Mouse (Mus musculus) spleen, adult 2 months (tissue): ENCODE results near the gene Grin2c. TPM values are rescaled to one million over a fixed set of nuclear protein-coding genes. Genes with fewer than 3 reads are reported as not detected.
A peak's percentile ranks its signal among the peaks of the same experiment; 100 is the strongest.

Source experiments
- DNase-seq, 2 experiments: peaks; one replicate each; pipeline versions ENCODE4 v3.0.0 to v3.0.0-alpha.2; 2012 to 2021; ENCODE audit warnings: low spot score in 2 of 2, low read depth in 1 of 2
- H3K27ac ChIP-seq: fragments of 200-500 bp; 2 replicates; pipeline ENCODE4 v1.5.1; 2012; ENCODE audit warnings: low read length, inconsistent platforms; ENCODE audit not compliant: insufficient read depth
- H3K27me3 ChIP-seq: fragments of 200-500 bp; 2 replicates; pipeline ENCODE4 v1.6.1; 2012; ENCODE audit warnings: mild to moderate bottlenecking, moderate library complexity, low read length, inconsistent platforms; ENCODE audit not compliant: control insufficient read depth, insufficient read depth
- H3K36me3 ChIP-seq: fragments of 200-500 bp; 2 replicates; pipeline ENCODE4 v1.6.1; 2012; ENCODE audit warnings: mild to moderate bottlenecking, low read length, inconsistent platforms; ENCODE audit not compliant: control insufficient read depth, insufficient read depth
- H3K4me1 ChIP-seq: fragments of 200-500 bp; 2 replicates; pipeline ENCODE4 v1.6.1; 2011; ENCODE audit warnings: inconsistent platforms; ENCODE audit not compliant: control insufficient read depth, insufficient read depth, insufficient read length
- H3K4me3 ChIP-seq: fragments of 200-500 bp; 2 replicates; pipeline ENCODE4 v1.5.1; 2011; ENCODE audit warnings: mild to moderate bottlenecking, inconsistent platforms; ENCODE audit not compliant: insufficient read depth, insufficient read length; ENCODE audit errors: extremely low read depth
- CTCF ChIP-seq: fragments of 200-500 bp; IDR thresholded peaks from 2 replicates; pipeline ENCODE4 v1.5.1; 2011; ENCODE audit warnings: mild to moderate bottlenecking, inconsistent platforms; ENCODE audit not compliant: insufficient read depth, insufficient read length, insufficient replicate concordance; ENCODE audit errors: extremely low read depth
- POLR2A ChIP-seq: fragments of 200-500 bp; IDR thresholded peaks from 2 replicates; pipeline ENCODE4 v1.6.1; 2011; ENCODE audit warnings: low read depth, low read length, inconsistent platforms
- WGBS: fragments of 180-500 bp; shearing (Covaris S2); methylation state at CpG from one replicate; pipeline ENCODE4 v1.1.7; 2018; 5-methylcytosine and 5-hydroxymethylcytosine counted together
- polyA plus RNA-seq: library from polyadenylated mRNA; depleted of rRNA; stranded (reverse); fragments of >200 nt; gene quantifications from 2 replicates; pipeline ENCODE4 v1.2.3, GENCODE M21; 2012

Gene Grin2c
- polyA plus RNA-seq, 1 experiment: 13.7 TPM

DNA sequence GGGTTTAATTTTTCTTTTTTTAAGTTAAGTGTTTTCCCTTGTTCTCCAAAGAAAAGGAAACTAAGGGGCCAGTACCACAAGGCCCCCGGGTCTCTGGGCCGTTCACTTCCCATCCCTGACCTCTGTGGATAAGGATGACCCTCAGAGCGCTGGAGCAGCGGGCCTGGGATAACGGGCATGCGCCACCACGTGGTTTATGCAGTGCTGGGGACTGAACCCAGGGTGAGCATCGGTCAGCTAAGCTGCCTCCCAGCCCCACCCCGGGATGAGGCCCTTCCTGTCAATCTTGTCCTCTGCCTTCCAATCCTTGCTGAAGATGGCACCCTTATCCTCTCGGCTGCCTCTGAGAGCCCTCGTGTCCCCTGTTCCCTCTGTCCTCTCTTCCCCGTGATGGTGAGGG lies 39.4 kb downstream of the Grin2c start:
- TF ChIP-seq POLR2A (no peak), CTCF (no peak)
- H3K4me3 ChIP-seq: no peak overlapping the region
- no peak overlapping the region for H3K27ac ChIP-seq
- peaks cover 36% of the 10 kb centered on the region; the same call in 1 of the 2 replicates for H3K4me1 ChIP-seq
- 83% methylated on average over 12 of the region's 12 CpGs for WGBS
- DNase-seq: no peak
- no peaks in the 10 kb centered on the region for H3K36me3 ChIP-seq
- no peaks in the 10 kb centered on the region for H3K27me3 ChIP-seq

DNA sequence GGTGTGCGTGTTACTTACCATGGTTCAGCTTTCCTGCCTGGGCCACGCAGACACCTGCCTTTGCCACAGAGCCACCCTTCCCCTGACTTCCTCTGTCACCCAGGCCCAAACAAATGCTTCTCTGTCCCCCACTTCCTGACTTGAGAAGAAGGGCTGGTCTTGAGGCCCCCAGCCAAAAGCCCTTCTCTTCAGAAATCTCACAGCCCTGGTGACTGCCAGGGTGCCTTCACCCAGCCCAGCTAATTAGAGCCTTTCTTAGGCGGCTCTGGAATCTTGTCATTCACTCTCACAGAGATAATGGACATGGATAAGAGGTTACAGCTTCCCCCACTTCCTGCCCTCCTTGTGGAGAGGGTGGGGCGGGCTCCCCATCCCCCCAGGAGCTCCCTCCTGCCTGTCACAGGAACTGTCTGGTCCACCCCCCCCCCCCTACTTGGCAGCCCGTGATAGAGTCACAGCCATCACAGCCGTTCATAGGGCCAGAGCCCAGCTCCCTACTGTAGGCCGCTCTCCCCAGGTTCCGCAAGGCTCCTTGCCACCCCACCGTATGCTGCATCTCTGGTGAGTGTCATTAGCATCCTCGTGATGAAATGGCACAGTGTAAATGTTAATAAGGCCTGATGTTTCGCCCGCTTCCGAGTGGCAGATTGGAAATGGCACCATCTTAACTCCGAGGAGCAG lies 40.1 kb downstream of the Grin2c start:
- DNase-seq: no peak
- no peaks in the 10 kb centered on the region for H3K27me3 ChIP-seq
- WGBS: 52% methylated on average over 14 of the region's 14 CpGs
- no peaks in the 10 kb centered on the region for H3K36me3 ChIP-seq
- peaks cover 30% of the 10 kb centered on the region; the same call in 1 of the 2 replicates for H3K4me1 ChIP-seq
- TF ChIP-seq POLR2A: no peak
- no peak for TF ChIP-seq CTCF
- H3K27ac ChIP-seq: peak overlapping the region; percentile 70
- H3K4me3 ChIP-seq: no peak overlapping the region

DNA sequence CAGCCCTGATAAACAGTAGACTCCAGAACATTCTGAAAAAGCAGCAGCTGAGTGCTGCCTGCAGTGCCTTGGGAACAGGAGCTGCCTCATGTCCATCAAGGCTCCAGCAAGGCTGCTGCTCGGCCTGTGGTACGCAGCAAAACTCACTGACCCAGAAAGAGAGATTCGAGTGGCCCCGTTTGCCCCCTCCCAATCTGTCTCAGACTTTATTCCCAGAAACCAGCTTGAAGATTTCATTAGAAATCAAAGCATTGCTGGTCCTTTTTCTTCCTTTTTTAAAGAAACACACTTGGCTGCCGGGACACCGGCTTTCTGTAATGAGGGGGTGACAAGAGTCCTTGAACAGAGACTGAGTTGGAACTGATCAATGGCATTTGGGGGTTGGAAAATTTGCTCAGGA lies 41.7 kb downstream of the Grin2c start:
- no peak for DNase-seq
- WGBS: 94% methylated on average over 6 of the region's 6 CpGs
- TF ChIP-seq POLR2A (no peak), CTCF (no peak)
- Histone ChIP-seq H3K4me1 (peaks cover 24% of the 10 kb centered on the region; the same call in 1 of the 2 replicates), H3K36me3 (no peaks in the 10 kb centered on the region), H3K4me3 (no peak overlapping the region), H3K27me3 (no peaks in the 10 kb centered on the region), H3K27ac (no peak overlapping the region)

DNA sequence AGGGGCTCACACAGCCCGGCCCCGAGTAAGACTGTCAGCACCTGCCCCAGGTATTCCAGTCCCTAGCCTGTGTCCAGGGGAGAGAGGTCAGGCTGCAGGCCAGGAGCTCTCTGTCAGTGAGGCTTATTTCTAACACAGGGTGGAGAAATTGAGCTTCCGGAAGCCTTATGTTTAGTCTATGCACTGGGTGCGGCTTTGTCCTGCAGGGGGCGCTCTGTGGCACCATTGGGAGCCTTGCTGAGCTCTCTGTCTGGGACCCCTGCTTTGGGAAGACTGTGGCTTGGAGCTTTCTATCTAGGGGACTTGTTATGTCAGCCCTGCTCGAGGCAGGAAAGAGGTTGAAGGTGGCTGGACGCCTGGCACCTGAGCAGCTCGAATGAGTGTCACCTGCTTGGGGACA lies 42.2 kb downstream of the Grin2c start:
- Histone ChIP-seq H3K4me1 (peaks cover 21% of the 10 kb centered on the region; the same call in 1 of the 2 replicates), H3K36me3 (no peaks in the 10 kb centered on the region), H3K27me3 (no peaks in the 10 kb centered on the region), H3K4me3 (no peak overlapping the region), H3K27ac (no peak overlapping the region)
- WGBS: 62% methylated on average over 8 of the region's 8 CpGs
- peak in 1 of 2 experiments; percentile 27 for DNase-seq
- peak; percentile 51; the same call in 1 of the 2 replicates for TF ChIP-seq CTCF
- no peak for TF ChIP-seq POLR2A

DNA sequence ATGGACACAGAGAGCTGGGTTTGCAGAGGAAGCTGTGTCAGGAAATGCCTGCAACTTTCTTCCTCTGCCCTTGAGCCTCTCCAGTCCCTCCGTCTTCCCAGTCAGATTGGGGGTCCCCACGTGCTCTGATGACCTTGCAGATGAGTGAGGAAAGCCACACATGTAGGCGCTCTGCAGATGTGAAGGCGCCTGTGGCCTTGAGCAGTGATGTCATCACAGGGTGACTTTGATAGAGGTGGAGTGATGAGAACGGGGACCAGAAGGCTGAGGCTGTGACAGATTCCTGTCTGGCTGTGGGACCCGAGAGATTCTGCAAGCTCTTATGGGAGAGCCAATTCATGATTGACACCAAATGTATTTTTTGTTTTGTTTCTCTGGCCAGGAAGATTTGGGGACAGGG lies 43.2 kb downstream of the Grin2c start:
- Histone ChIP-seq H3K4me3 (no peak overlapping the region), H3K36me3 (no peaks in the 10 kb centered on the region), H3K27me3 (no peaks in the 10 kb centered on the region), H3K27ac (no peak overlapping the region), H3K4me1 (peaks cover 19% of the 10 kb centered on the region; the same call in 1 of the 2 replicates)
- TF ChIP-seq CTCF (no peak), POLR2A (no peak)
- DNase-seq: no peak
- 34% methylated on average over 6 of the region's 6 CpGs for WGBS

DNA sequence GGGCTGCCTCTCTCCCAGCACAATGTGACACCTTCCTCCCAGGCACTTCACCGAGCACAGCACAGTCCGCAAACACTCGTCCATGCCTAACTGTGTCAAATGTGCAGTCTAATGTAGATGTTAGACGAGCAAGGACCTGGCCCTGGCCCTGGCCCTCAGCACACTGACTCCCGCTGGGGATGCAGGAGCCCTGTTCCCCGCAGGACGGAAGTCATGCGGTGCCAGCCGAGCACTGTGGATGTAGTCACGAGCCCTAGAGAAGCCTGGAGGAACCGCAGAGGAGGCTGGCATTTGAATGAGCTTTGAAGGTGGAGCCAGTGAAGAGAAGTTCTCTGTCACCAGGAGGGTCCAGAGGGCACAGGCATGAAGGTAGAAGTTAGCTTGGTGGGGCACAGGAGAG lies 43.6 kb downstream of the Grin2c start:
- Histone ChIP-seq H3K27me3 (no peaks in the 10 kb centered on the region), H3K27ac (no peak overlapping the region), H3K4me1 (peaks cover 19% of the 10 kb centered on the region; the same call in 1 of the 2 replicates), H3K36me3 (no peaks in the 10 kb centered on the region), H3K4me3 (no peak overlapping the region)
- no peak for TF ChIP-seq POLR2A
- TF ChIP-seq CTCF: no peak
- no peak for DNase-seq
- 36% methylated on average over 11 of the region's 11 CpGs for WGBS

DNA sequence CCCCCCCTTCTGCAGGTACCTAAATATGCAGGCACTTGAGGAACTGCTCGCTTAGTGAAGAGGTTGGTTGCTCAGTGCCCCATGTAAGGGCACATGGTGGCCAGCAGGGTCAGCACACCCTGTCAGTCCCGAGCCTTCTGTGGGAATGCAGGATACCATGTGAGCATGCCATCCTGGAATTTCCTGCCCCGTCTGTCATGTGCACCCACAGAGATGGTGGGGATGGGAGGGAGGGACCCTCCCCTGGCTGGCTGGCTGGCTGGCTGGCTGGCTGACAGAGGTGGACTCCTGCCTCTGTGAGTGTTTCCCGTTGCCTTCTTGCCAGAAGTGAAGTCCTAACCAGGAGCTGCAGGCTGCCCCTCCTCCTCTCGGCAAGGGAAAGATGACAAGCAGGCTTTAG lies 44.5 kb downstream of the Grin2c start:
- no peaks in the 10 kb centered on the region for H3K27me3 ChIP-seq
- H3K4me1 ChIP-seq: peaks cover 12% of the 10 kb centered on the region; the same call in 1 of the 2 replicates
- no peaks in the 10 kb centered on the region for H3K36me3 ChIP-seq
- no peak overlapping the region for H3K4me3 ChIP-seq
- no peak overlapping the region for H3K27ac ChIP-seq
- no peak for DNase-seq
- 76% methylated on average over 5 of the region's 5 CpGs for WGBS
- TF ChIP-seq POLR2A (no peak), CTCF (no peak)
